Mouse (Mus musculus) CH12.LX (cell line): Measurements from ENCODE around the gene Syncrip. TPM values are rescaled to one million over a fixed set of nuclear protein-coding genes. Genes with fewer than 3 reads are reported as not detected.

Experiments used
- DNase-seq: peaks from one replicate; pipeline ENCODE4 v3.0.0-alpha.2; 2013; ENCODE audit errors: extremely low read depth
- H3K27ac ChIP-seq: 2 replicates; pipeline ENCODE4 v1.5.1; 2012; ENCODE audit warnings: low read depth, mild to moderate bottlenecking, control low read depth, moderate library complexity; ENCODE audit not compliant: insufficient read depth
- H3K27me3 ChIP-seq: replicated peaks from 2 replicates; pipeline ENCODE3; 2012; ENCODE audit warnings: inconsistent platforms
- H3K36me3 ChIP-seq, 2 experiments: replicated peaks in 1 of 2; 2 replicates each; pipeline versions ENCODE3 to v1.6.1; 2012; ENCODE audit warnings: inconsistent platforms in 1 of 2, low read length in 1 of 2, mild to moderate bottlenecking in 1 of 2, mixed read lengths in 1 of 2, moderate library complexity in 1 of 2; ENCODE audit not compliant: control insufficient read depth in 1 of 2, insufficient read depth in 1 of 2
- H3K4me1 ChIP-seq, 2 experiments: 2 replicates each; pipeline ENCODE4 v1.6.1; 2012; ENCODE audit warnings: inconsistent platforms in 1 of 2, moderate library complexity in 1 of 2; ENCODE audit not compliant: insufficient read depth in 2 of 2, control insufficient read depth in 1 of 2
- H3K4me2 ChIP-seq: 2 replicates; pipeline ENCODE4 v1.6.1; 2012; ENCODE audit warnings: low read depth, mild to moderate bottlenecking, control low read depth; ENCODE audit not compliant: poor library complexity, insufficient read depth, severe bottlenecking
- H3K4me3 ChIP-seq, 3 experiments: fragments of 150-350 bp in 1 of 3; sonication (generic) in 1 of 3; replicated peaks in 1 of 3; 2 replicates each; pipeline versions ENCODE3 to v1.5.1; 2011 to 2012; ENCODE audit warnings: low read depth in 2 of 3, low read length in 2 of 3, mild to moderate bottlenecking in 2 of 3, moderate library complexity in 2 of 3, control low read depth in 1 of 3, improper control_type of control experiment in 1 of 3, inconsistent platforms in 1 of 3, mixed read lengths in 1 of 3; ENCODE audit not compliant: poor library complexity in 1 of 3
- H3K79me2 ChIP-seq: replicated peaks from 2 replicates; pipeline ENCODE4 v1.6.1; 2012; ENCODE audit warnings: mild to moderate bottlenecking, moderate library complexity; ENCODE audit not compliant: control insufficient read depth, poor library complexity, insufficient read depth, severe bottlenecking; ENCODE audit errors: extremely low read depth
- H3K9ac ChIP-seq: 2 replicates; pipeline ENCODE4 v1.6.1; 2012; ENCODE audit warnings: low read depth, mild to moderate bottlenecking, control low read depth, moderate library complexity; ENCODE audit not compliant: insufficient read depth
- H3K9me3 ChIP-seq: replicated peaks from 2 replicates; pipeline ENCODE3; 2012; ENCODE audit warnings: low read length, inconsistent platforms, mixed read lengths
- BHLHE40 ChIP-seq: IDR thresholded peaks from 2 replicates; pipeline ENCODE4 v1.6.1; 2011; ENCODE audit warnings: mild to moderate bottlenecking, low read depth, low read length, improper control_type of control experiment
- E2F4 ChIP-seq: IDR thresholded peaks from 2 replicates; pipeline ENCODE4 v1.6.1; 2011; ENCODE audit warnings: low read depth, low read length, improper control_type of control experiment; ENCODE audit not compliant: insufficient replicate concordance
- ETS1 ChIP-seq: conservative IDR thresholded peaks from 2 replicates; pipeline ENCODE4 v1.6.1; 2012; ENCODE audit warnings: low read depth, mild to moderate bottlenecking, inconsistent platforms, low read length, improper control_type of control experiment, moderate library complexity
- HCFC1 ChIP-seq: IDR thresholded peaks from 2 replicates; pipeline ENCODE4 v1.6.1; 2012; ENCODE audit warnings: low read depth, mild to moderate bottlenecking, inconsistent platforms, low read length, improper control_type of control experiment
- JUND ChIP-seq: conservative IDR thresholded peaks from 2 replicates; pipeline ENCODE4 v1.6.1; 2011; ENCODE audit warnings: low read depth, low read length, improper control_type of control experiment
- MAFK ChIP-seq: IDR thresholded peaks from 2 replicates; pipeline ENCODE4 v1.6.1; 2011; ENCODE audit warnings: low read length, improper control_type of control experiment; ENCODE audit not compliant: insufficient replicate concordance
- MAX ChIP-seq: IDR thresholded peaks from 2 replicates; pipeline ENCODE4 v1.6.1; 2011; ENCODE audit warnings: low read length, improper control_type of control experiment
- MXI1 ChIP-seq: IDR thresholded peaks from 2 replicates; pipeline ENCODE4 v1.6.1; 2011; ENCODE audit warnings: mild to moderate bottlenecking, low read depth, low read length, improper control_type of control experiment
- MYC ChIP-seq: IDR thresholded peaks from 2 replicates; pipeline ENCODE4 v1.6.1; 2011; ENCODE audit warnings: low read depth, mild to moderate bottlenecking, improper control_type of control experiment, low read length
- NRF1 ChIP-seq: IDR thresholded peaks from 2 replicates; pipeline ENCODE4 v1.6.1; 2014; ENCODE audit warnings: low read depth, mild to moderate bottlenecking, inconsistent platforms, low read length, improper control_type of control experiment, moderate library complexity
- POLR2AphosphoS2 ChIP-seq: IDR thresholded peaks from 2 replicates; pipeline ENCODE4 v1.6.1; 2011; ENCODE audit warnings: low read depth, low read length, improper control_type of control experiment
- RAD21 ChIP-seq: IDR thresholded peaks from 2 replicates; pipeline ENCODE4 v1.6.1; 2011; ENCODE audit warnings: low read depth, mild to moderate bottlenecking, low read length, improper control_type of control experiment, moderate library complexity
- RCOR1 ChIP-seq: conservative IDR thresholded peaks from 2 replicates; pipeline ENCODE4 v1.6.1; 2012; ENCODE audit warnings: low read depth, mild to moderate bottlenecking, inconsistent platforms, low read length, improper control_type of control experiment
- TBP ChIP-seq: conservative IDR thresholded peaks from 2 replicates; pipeline ENCODE4 v1.6.1; 2011; ENCODE audit warnings: low read depth, low read length, improper control_type of control experiment
- TCF12 ChIP-seq: IDR thresholded peaks from 2 replicates; pipeline ENCODE4 v1.6.1; 2014; ENCODE audit warnings: low read depth, mild to moderate bottlenecking, inconsistent platforms, low read length, improper control_type of control experiment
- UBTF ChIP-seq: IDR thresholded peaks from 2 replicates; pipeline ENCODE4 v1.6.1; 2012; ENCODE audit warnings: low read depth, mild to moderate bottlenecking, inconsistent platforms, low read length, improper control_type of control experiment, moderate library complexity
- USF2 ChIP-seq: conservative IDR thresholded peaks from 2 replicates; pipeline ENCODE4 v1.6.1; 2011; ENCODE audit warnings: low read depth, low read length, improper control_type of control experiment
- ZKSCAN1 ChIP-seq: IDR thresholded peaks from 2 replicates; pipeline ENCODE4 v1.6.1; 2012; ENCODE audit warnings: low read depth, inconsistent platforms, low read length, improper control_type of control experiment, borderline replicate concordance
- ZMIZ1 ChIP-seq: IDR thresholded peaks from 2 replicates; pipeline ENCODE4 v1.6.1; 2012; ENCODE audit warnings: low read depth, mild to moderate bottlenecking, inconsistent platforms, low read length, improper control_type of control experiment
- dilution Hi-C: fragments of 300-500 bp; cut with MboI; formaldehyde crosslinking; loops from 2 replicates; pipeline ENCODE4 v1.14.3; 2020; ENCODE audit warnings: low sequenced_read_pairs; ENCODE audit not compliant: extremely low pct_unique_long_range_greater_than_20kb, extremely low pct_ligation_motif_present
- in situ Hi-C: fragments of 300-500 bp; cut with MboI; formaldehyde crosslinking; loops from 3 replicates; pipeline ENCODE4 v1.14.3; 2019; ENCODE audit warnings: low sequenced_read_pairs, low pct_ligation_motif_present, low pct_unique_long_range_greater_than_20kb, mixed read lengths
- polyA plus RNA-seq: library from polyadenylated mRNA; unstranded; fragments of >175 nt; gene quantifications from 2 replicates; pipeline ENCODE4 v1.2.1, GENCODE M21; 2012; ENCODE audit warnings: low read depth; ENCODE audit not compliant: insufficient read length
- total RNA-seq, 2 experiments: library from RNA; depleted of rRNA; stranded (reverse); fragments of 300-350 nt in 1 of 2; fragments of >200 nt in 1 of 2; gene quantifications; 2 replicates each; pipeline ENCODE4 v1.2.3; 2012 to 2014

Syncrip gene
- total and polyA plus RNA-seq, 3 experiments: 102 to 227 (median 213) TPM

GRCm38 (mm10) chr9:88409978-88410377, 72.4 kb downstream of the Syncrip start:
- H3K79me2 ChIP-seq: no peaks in the 10 kb centered on the region
- H3K9ac ChIP-seq: no peak overlapping the region
- no peak overlapping the region for H3K4me2 ChIP-seq
- DNase-seq: no peak
- no peaks in the 10 kb centered on the region for H3K4me1 ChIP-seq
- peak; percentile 83 for TF ChIP-seq MAFK
- TF ChIP-seq MAX: no peak
- no peak for TF ChIP-seq ZMIZ1
- no peak for TF ChIP-seq POLR2AphosphoS2
- TF ChIP-seq, all 38 proteins: peak for 1
- Histone ChIP-seq H3K27ac (no peak overlapping the region), H3K36me3 (peaks cover 4 to 33% of the 10 kb centered on the region in 2 experiments), H3K27me3 (no peaks in the 10 kb centered on the region), H3K4me3 (no peak overlapping the region), H3K9me3 (no peaks in the 10 kb centered on the region)
- in situ Hi-C loops: no loop called here
- dilution Hi-C loops: no loop called here

- dilution Hi-C loops (no loop called here), in situ Hi-C loops (no loop called here)
- Histone ChIP-seq H3K4me2 (no peak overlapping the region), H3K4me3 (no peak overlapping the region), H3K27me3 (no peaks in the 10 kb centered on the region), H3K79me2 (no peaks in the 10 kb centered on the region), H3K4me1 (peaks cover 0 to 8% of the 10 kb centered on the region in 2 experiments; a peak in 1 of 4 replicates), H3K27ac (no peak overlapping the region), H3K9me3 (no peaks in the 10 kb centered on the region), H3K9ac (no peak overlapping the region), H3K36me3 (peaks cover 8 to 44% of the 10 kb centered on the region in 2 experiments)
- no peak for DNase-seq
- TF ChIP-seq ETS1: no peak
- TF ChIP-seq USF2: no peak
- TF ChIP-seq MXI1: no peak
- no peak for TF ChIP-seq JUND
- no peak for TF ChIP-seq BHLHE40
- TF ChIP-seq TCF12: no peak
- no peak for TF ChIP-seq POLR2AphosphoS2
- TF ChIP-seq RCOR1: no peak
- no peak for TF ChIP-seq HCFC1
- TF ChIP-seq RAD21: no peak
- TF ChIP-seq TBP: no peak
- no peak for TF ChIP-seq NRF1
- no peak for TF ChIP-seq ZKSCAN1
- no peak for TF ChIP-seq UBTF
- TF ChIP-seq MYC: no peak
- TF ChIP-seq E2F4: no peak
These were observed 77.9 kb downstream of the Syncrip start for GRCm38 (mm10) chr9:88404515-88404914.
